Mouse (Mus musculus) large intestine, adult 2 months (tissue): Measurements from ENCODE around the gene Chuk. TPM values are rescaled to one million over a fixed set of nuclear protein-coding genes. Genes with fewer than 3 reads are reported as not detected.
A peak's percentile ranks its signal among the peaks of the same experiment; 100 is the strongest.

Experiments
- DNase-seq: peaks from one replicate; pipeline ENCODE4 v3.0.0-alpha.2; 2012; ENCODE audit warnings: low read depth, low spot score
- WGBS: fragments of 180-500 bp; shearing (Covaris S2); methylation state at CpG from one replicate; pipeline ENCODE4 v1.1.7; 2018; 5-methylcytosine and 5-hydroxymethylcytosine counted together
- polyA plus RNA-seq: library from polyadenylated mRNA; depleted of rRNA; stranded (reverse); fragments of >200 nt; gene quantifications from 2 replicates; pipeline ENCODE4 v1.2.3, GENCODE M21; 2012; rRNA removed

Chuk gene
- polyA plus RNA-seq, 1 experiment, result 14.1 TPM

GRCm38 (mm10) chr19:44050388-44050787 lies 56.9 kb downstream of the Chuk start:
- no peak for DNase-seq
- WGBS, result 28% methylated on average over 4 of the region's 4 CpGs

DNA sequence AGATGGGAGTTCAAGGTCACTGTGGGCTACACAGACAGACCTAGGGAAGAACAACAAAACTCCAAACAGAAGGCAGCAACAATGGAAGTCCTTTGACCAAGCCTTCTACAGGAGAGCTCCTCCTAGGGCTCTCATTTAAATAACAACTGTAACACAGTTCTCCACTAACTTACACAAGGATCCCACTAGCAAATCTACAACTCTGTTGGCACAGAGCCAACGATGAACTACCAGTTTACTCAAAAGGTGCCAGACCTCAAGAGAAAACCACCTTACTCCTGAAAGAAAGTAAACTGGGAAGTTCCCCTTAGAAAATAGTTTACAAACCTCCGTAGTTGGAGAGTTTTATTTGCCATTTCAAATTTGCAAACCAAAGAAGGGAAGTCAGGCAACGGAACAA lies 58.0 kb downstream of the Chuk start:
- 22% methylated on average over 3 of the region's 3 CpGs for WGBS
- no peak for DNase-seq

- DNase-seq, result no peak
- WGBS, result 72% methylated on average over 3 of the region's 3 CpGs
Observed at GRCm38 (mm10) chr19:44045847-44046246, 61.4 kb downstream of the Chuk start.

DNA sequence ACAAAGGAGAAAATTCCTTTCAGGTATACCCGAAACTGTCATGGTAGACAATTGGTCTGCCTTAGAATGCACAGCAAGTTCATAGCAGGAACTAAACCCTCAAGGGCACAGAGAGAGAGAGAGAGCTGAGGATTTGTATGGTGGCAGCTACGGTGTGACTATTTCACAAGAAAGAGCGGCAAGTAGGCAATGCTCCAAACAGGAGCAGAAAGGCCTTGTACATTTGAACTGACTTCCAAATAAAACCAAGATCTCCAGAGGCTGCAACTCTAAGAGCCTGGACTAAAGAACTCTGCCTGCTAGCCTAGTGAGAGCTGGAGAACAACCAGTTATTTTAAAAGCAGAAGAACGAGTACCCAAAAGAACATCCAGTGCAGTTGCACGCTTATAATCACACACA lies 65.2 kb downstream of the Chuk start:
- DNase-seq, result no peak
- WGBS, result 91% methylated on average over 5 of the region's 5 CpGs

- DNase-seq, result no peak
- WGBS, result 95% methylated on average over 5 of the region's 5 CpGs
Observed at GRCm38 (mm10) chr19:44033396-44033795, 73.9 kb downstream of the Chuk start.

DNA sequence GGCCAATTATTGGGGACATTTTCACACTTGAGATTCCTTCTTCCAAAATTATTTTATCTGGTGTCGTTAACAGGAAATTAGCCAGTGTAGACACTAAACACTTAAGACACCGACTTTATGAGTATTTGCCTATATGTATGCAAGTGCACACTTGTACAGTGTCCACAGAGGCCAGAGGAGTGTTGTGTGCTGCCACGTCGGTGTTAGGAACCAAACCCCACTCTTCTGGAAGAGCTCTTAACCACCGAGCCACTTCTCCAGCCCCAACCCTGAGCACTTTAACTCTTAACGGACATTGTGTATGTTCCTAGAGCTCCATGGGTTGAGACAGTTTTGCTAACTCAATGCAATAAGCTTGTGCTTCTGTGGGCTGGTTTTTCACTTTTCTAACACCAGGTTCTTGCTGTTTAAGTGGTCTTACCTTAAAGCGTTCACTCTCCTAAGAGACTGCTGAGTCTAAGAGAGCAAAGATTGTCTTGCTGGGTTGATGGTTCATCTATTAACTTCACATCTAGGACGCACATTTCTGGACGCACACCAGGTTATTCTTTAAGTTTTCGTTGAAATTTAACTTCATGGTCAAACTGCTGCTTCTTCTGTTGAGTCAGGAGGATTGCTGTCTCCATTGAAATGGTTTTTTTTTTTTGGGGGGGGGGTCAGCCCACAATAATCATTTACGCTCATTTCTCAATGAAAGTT lies 75.1 kb downstream of the Chuk start:
- 70% methylated on average over 11 of the region's 11 CpGs for WGBS
- DNase-seq, result no peak

- 76% methylated on average over 5 of the region's 5 CpGs for WGBS
- DNase-seq, result no peak
Observed at GRCm38 (mm10) chr19:44030024-44030423, 77.3 kb downstream of the Chuk start.

- DNase-seq, result no peak
- WGBS, result 81% methylated on average over 6 of the region's 8 CpGs
Observed at GRCm38 (mm10) chr19:44028972-44029371, 78.3 kb downstream of the Chuk start, which contains the start of gene Cyp2c23. TSS of gene Cyp2c23 (minus strand) at chr19:44029208.

GRCm38 (mm10) chr19:44026956-44027530 lies 80.2 kb downstream of the Chuk start:
- no peak for DNase-seq
- WGBS, result 84% methylated on average over 8 of the region's 8 CpGs

DNA sequence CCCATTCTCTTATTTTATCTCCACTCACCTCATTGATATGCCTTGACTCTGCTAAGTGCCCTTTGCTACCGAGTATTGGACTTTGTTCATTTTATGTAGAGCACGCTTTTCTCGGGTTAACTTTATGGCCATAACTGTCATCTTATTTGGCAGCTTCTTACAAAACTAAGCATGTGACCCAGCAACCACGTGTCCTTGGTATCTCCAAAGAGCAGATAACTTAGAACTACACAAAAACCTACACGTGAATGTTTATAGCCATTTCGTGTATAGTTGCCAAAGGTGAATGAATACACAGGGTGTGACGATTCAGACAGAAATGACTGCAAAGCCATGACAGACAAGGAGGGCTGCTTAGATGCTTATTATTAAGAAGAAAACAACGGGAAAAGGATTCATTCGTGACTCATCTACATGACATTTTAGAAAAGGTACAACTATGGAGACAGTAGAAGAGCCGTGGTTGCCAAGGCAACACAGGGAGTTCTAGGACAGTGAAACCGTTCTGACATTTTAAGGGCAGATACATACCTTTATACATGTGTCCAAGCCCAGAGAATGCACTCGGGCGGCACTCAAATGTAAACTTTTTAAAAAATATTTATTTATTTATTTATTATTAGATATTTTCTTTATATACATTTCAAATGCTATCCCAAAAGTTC lies 82.2 kb downstream of the Chuk start:
- DNase-seq, result peak; percentile 91

More for the DNA sequence above, 82.2 kb downstream of the Chuk start:
- WGBS, result 45% methylated on average over 13 of the region's 13 CpGs

Other genes with a start within 250 kb of the Chuk start
- gene Dnmbp, start 167.3 kb downstream of the Chuk start, polyA plus RNA-seq, result 42.1 and 59.0 TPM in 2 replicates
- 1.4 and 2.4 TPM in 2 replicates for gene Cpn1, start 120.9 kb downstream of the Chuk start, polyA plus RNA-seq
- gene Cyp2c23, start 78.3 kb downstream of the Chuk start, polyA plus RNA-seq, result 0.48 and 1.1 TPM in 2 replicates
- gene Erlin1, start 37.7 kb downstream of the Chuk start, polyA plus RNA-seq, result 15.8 and 23.7 TPM in 2 replicates
- gene Cwf19l1, start 28.4 kb upstream of the Chuk start, polyA plus RNA-seq, result 5.8 and 6.4 TPM in 2 replicates
- 31.0 and 32.4 TPM in 2 replicates for gene Bloc1s2, start 39.0 kb upstream of the Chuk start, polyA plus RNA-seq
- 0.11 and 0.40 TPM in 2 replicates for gene Pkd2l1, start 85.0 kb upstream of the Chuk start, polyA plus RNA-seq
- not detected in 2 replicates for gene Scd3, start 95.8 kb upstream of the Chuk start, polyA plus RNA-seq
- gene Scd2, start 186.2 kb upstream of the Chuk start, polyA plus RNA-seq, result 71.3 and 91.7 TPM in 2 replicates
- gene Scd4, start 225.6 kb upstream of the Chuk start, polyA plus RNA-seq, result 0.25 and 0.34 TPM in 2 replicates